Mouse (Mus musculus) limb, embryonic 13.5 days (tissue): ENCODE data around the gene Lrrc39. TPM values are rescaled to one million over a fixed set of nuclear protein-coding genes. Genes with fewer than 3 reads are reported as not detected.

Experiments used
- ATAC-seq: fragments of 200-750 bp; cut with Nextera tagmentation; 2 replicates; pipeline ENCODE4 v1.8.0; 2017; ENCODE audit warnings: low read depth, moderate number of reproducible peaks, moderate TSS enrichment; ENCODE audit not compliant: low FRiP score
- H3K27ac ChIP-seq: fragments of 300-500 bp; sonication (generic); 2 replicates; pipeline ENCODE4 v1.5.1; 2015; ENCODE audit warnings: inconsistent platforms, mild to moderate bottlenecking, moderate library complexity
- H3K27me3 ChIP-seq: fragments of 300-500 bp; sonication (generic); 2 replicates; pipeline ENCODE4 v1.6.1; 2015; ENCODE audit warnings: mild to moderate bottlenecking, inconsistent platforms
- H3K36me3 ChIP-seq: fragments of 300-500 bp; sonication (generic); 2 replicates; pipeline ENCODE4 v1.6.1; 2015; ENCODE audit warnings: inconsistent platforms, mild to moderate bottlenecking, moderate library complexity
- H3K4me1 ChIP-seq: fragments of 300-500 bp; sonication (generic); 2 replicates; pipeline ENCODE4 v1.6.1; 2015; ENCODE audit warnings: inconsistent platforms
- H3K4me2 ChIP-seq: fragments of 300-500 bp; sonication (generic); replicated peaks from 2 replicates; pipeline ENCODE4 v1.6.1; 2015; ENCODE audit warnings: inconsistent platforms, mild to moderate bottlenecking, moderate library complexity
- H3K4me3 ChIP-seq: fragments of 300-500 bp; sonication (generic); 2 replicates; pipeline ENCODE4 v1.5.1; 2015; ENCODE audit warnings: moderate library complexity, mild to moderate bottlenecking, inconsistent platforms
- H3K9ac ChIP-seq: fragments of 300-500 bp; sonication (generic); 2 replicates; pipeline ENCODE4 v1.6.1; 2015; ENCODE audit warnings: mild to moderate bottlenecking, inconsistent platforms
- H3K9me3 ChIP-seq: fragments of 300-500 bp; sonication (generic); 2 replicates; pipeline ENCODE4 v1.6.1; 2016; ENCODE audit warnings: inconsistent platforms
- WGBS: fragments of 180-500 bp; shearing (Covaris S2); methylation state at CpG from one replicate; pipeline ENCODE4 v1.1.7; 2015; 5-methylcytosine and 5-hydroxymethylcytosine counted together
- polyA plus RNA-seq: library from polyadenylated mRNA; unstranded; fragments of >200 nt; fragmentation: Nextera tagmentation; extraction: Ambion mirVana; gene quantifications from 2 replicates; pipeline ENCODE4 v1.2.1, GENCODE M21; 2015

Gene Lrrc39
- polyA plus RNA-seq, 1 experiment from 2014 or later = 0.84 TPM

DNA sequence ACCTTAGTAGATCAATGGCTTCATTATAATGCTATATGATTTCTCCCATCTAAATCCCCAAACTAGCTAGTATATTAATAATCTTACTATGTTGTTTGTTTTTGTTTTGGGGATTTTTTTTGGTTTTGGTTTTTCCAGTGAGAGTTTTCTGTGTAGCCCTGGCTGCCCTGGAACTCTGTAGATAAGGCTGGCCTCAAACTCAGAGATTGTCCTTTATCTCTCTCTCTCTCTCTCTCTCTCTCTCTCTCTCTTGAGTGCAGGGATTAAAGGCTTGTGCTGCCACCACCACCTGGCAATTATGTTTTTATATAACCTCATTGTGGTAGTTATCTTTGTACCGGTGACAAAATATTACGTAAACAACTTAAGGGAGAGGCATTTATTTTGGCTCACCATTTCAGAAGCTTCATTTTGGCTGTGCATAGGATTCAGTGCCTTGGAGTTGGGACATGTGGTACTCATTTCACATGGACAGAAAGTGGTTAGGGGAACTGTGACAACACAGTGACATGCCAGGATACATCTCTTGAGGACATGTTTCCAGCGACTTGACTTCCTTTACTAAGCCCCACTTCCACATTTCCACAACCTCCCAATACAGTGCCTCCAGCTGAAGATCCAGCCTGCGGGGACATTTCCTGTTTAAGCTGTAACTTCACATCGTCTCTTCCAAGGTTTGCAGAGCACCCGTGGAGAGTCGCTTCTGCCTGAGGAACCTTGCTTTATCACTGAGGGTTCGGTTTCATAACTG lies 52.7 kb downstream of the Lrrc39 start:
- Histone ChIP-seq H3K4me1 (no peaks in the 10 kb centered on the region), H3K27me3 (no peaks in the 10 kb centered on the region), H3K4me2 (no peak overlapping the region), H3K36me3 (peaks cover 59% of the 10 kb centered on the region), H3K27ac (no peak overlapping the region), H3K9ac (no peak overlapping the region), H3K9me3 (no peaks in the 10 kb centered on the region), H3K4me3 (no peak overlapping the region)
- 90% methylated on average over 8 of the region's 8 CpGs for WGBS
- ATAC-seq = no peak

DNA sequence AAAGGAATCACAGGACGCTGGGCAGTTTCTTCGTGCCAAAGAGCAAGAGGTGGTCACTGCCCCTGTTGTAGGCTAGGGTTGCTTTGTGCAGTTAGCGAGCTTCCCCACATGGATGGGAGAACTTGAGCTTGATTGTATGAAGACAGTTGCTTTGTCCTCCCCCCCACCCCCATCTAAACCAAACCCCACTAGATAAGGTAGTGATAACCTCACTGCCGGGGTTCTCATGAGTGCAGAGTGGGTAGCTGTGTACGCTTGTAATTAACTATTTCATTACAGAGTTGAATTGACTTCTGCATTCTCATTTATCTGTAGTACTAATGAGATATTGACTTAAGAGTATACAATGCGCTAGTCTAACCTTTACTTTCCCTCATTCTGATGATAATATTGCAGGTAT lies 56.1 kb downstream of the Lrrc39 start:
- Histone ChIP-seq H3K27ac (no peak overlapping the region), H3K27me3 (no peaks in the 10 kb centered on the region), H3K4me3 (no peak overlapping the region), H3K4me1 (no peaks in the 10 kb centered on the region), H3K9me3 (no peaks in the 10 kb centered on the region), H3K9ac (no peak overlapping the region), H3K36me3 (peaks cover 70% of the 10 kb centered on the region), H3K4me2 (no peak overlapping the region)
- ATAC-seq = no peak
- WGBS = 86% methylated on average over 6 of the region's 6 CpGs

DNA sequence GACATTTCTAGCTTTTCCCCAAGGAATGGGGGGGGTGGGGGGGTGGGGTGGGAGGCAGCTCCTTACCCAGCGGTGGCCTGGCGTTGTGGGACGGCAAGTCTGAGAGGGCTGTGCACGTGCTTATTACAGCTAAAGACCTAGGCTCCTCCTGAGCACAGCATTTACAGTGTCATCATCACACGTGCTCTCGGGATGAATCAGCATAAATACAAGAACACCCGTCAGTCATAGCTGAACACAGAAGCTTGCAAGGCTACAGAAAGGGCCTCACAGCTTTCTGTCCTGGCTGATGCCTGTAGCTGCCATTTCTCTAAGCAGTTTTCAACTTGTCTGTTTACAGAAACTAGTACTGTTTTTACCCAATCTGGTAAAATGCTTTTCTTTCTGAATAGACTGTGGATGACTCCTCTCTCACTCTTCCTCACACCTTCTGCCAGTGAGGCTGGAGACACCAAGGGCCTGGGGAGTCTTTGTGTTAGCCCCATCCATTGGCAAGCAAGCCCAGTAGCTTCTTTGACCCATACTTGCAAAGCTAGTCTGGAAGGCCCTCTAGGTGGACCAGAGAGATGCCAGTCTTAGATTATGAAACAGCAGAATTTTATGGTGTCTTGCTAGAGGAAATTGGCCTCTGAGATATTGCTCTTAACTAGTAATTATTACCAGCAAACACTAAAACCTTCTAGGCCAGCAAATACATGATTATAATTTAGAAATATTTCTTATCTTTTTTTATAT lies 58.0 kb downstream of the Lrrc39 start:
- Histone ChIP-seq H3K4me3 (no peak overlapping the region), H3K4me1 (no peaks in the 10 kb centered on the region), H3K27me3 (no peaks in the 10 kb centered on the region), H3K9ac (no peak overlapping the region), H3K36me3 (peaks cover 52% of the 10 kb centered on the region), H3K4me2 (no peak overlapping the region), H3K9me3 (no peaks in the 10 kb centered on the region), H3K27ac (no peak overlapping the region)
- WGBS = 95% methylated on average over 7 of the region's 7 CpGs
- no peak for ATAC-seq

DNA sequence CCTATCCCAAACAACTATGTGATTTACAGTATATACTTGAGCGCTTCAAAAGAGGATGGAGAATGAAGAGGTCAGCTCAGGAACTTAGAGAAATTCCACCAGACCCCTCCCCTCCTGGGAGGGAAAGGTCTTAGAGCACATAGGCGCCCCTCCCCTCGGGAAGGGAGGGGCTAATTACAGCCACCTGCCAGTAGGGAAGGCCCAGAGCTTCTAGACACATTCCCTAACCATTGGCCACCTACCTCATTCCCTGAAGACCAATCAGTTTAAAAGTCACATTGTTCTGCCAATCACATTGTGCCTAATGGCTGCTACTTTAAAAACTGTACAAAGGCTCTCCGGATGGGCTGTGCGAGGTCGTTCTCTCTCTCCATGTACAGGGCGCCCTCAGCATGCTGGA lies 59.9 kb downstream of the Lrrc39 start:
- H3K27ac ChIP-seq = no peak overlapping the region
- H3K9me3 ChIP-seq = no peaks in the 10 kb centered on the region
- no peaks in the 10 kb centered on the region for H3K27me3 ChIP-seq
- peaks cover 50% of the 10 kb centered on the region for H3K36me3 ChIP-seq
- H3K4me2 ChIP-seq = no peak overlapping the region
- no peak overlapping the region for H3K4me3 ChIP-seq
- ATAC-seq = no peak
- no peaks in the 10 kb centered on the region for H3K4me1 ChIP-seq
- 92% methylated on average over 7 of the region's 7 CpGs for WGBS
- no peak overlapping the region for H3K9ac ChIP-seq

DNA sequence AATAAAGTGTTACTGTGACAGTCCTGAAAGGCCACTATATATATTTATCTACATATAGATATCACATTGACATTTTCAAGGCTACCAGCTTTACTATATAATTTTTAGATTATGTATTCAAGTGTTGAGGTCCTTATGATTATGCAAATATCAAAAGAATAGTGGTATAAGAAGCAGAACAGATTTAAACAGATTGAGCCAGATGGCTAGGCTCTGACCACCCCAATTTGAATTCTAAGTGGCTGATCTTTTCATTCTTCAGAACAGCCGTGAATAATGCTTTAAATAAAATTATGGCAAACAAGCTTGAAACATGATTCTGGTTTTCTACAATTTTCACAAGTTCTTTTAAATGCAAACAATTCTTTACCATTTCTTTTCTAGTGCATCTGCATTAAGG lies 68.7 kb downstream of the Lrrc39 start:
- H3K9me3 ChIP-seq = no peaks in the 10 kb centered on the region
- no peak overlapping the region for H3K27ac ChIP-seq
- ATAC-seq = no peak
- no peaks in the 10 kb centered on the region for H3K27me3 ChIP-seq
- no peaks in the 10 kb centered on the region for H3K4me1 ChIP-seq
- H3K36me3 ChIP-seq = peaks cover 71% of the 10 kb centered on the region
- H3K4me3 ChIP-seq = no peak overlapping the region
- no peak overlapping the region for H3K9ac ChIP-seq
- WGBS = 88% methylated on average over 1 of the region's 1 CpGs
- H3K4me2 ChIP-seq = no peak overlapping the region

Other genes with a start within 250 kb of the Lrrc39 start
- gene Cdc14a, start 138.9 kb upstream of the Lrrc39 start, polyA plus RNA-seq = 8.5 and 10.1 TPM in 2 replicates
- 77.4 and 80.8 TPM in 2 replicates for gene Rtca, start 54.8 kb upstream of the Lrrc39 start, polyA plus RNA-seq
- gene Dbt, start 49.9 kb upstream of the Lrrc39 start, polyA plus RNA-seq = 16.1 and 16.7 TPM in 2 replicates
- 24.1 and 27.0 TPM in 2 replicates for gene Sass6, start 32.0 kb downstream of the Lrrc39 start, polyA plus RNA-seq
- 38.4 and 39.1 TPM in 2 replicates for gene Trmt13, start 51.6 kb downstream of the Lrrc39 start, polyA plus RNA-seq
- gene Mfsd14a, start 99.7 kb downstream of the Lrrc39 start, polyA plus RNA-seq = 79.5 and 84.6 TPM in 2 replicates
- gene Gm43191, start 118.3 kb downstream of the Lrrc39 start, polyA plus RNA-seq = not detected in 2 replicates
- 9.9 and 11.9 TPM in 2 replicates for gene Slc35a3, start 149.9 kb downstream of the Lrrc39 start, polyA plus RNA-seq
- 20.3 and 21.1 TPM in 2 replicates for gene Agl, start 245.2 kb downstream of the Lrrc39 start, polyA plus RNA-seq